In the genomic region with DNA sequence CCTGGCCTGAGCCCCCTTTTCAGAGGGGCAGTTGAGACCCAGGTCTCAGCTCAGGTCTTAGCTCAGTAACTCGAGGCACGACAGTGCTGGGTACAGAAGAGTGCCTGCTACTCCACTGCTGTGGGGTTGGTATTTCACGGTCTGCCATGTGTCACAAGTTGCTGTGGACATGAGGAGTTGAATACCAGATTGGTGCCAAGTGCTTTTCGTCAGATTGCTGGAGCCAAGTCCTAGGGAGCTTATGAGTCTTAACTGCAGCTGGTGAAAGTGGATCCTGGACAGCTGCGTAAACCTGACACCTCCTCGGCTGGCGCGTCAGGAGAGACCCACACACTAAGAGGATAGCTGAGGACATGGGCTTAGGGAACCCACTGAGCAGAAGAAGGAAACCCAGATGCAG, we compare ENCODE assay signal across 12 mouse cellular contexts. TPM values are rescaled to one million over a fixed set of nuclear protein-coding genes. Genes with fewer than 3 reads are reported as not detected.
DNase-seq lines count a peak whose midpoint lies in the region; ATAC-seq and TF ChIP-seq lines count a peak whose summit lies in the region.
"Had no signal": no experiment of that assay in that cellular context is flagged by ENCODE, and none has a peak within 500 bp of the region (broad histone marks: within the 10 kb centered on the region; RNA-seq: fewer than 3 reads in every experiment).

No protein-coding gene starts in this region.

- H3K27ac ChIP-seq in kidney, postnatal 0 days, result no peak overlapping the region
- H3K27ac ChIP-seq in forebrain, embryonic 11.5 days (ENCODE audit: low read depth, low read length), result no peak overlapping the region
- H3K27ac ChIP-seq in midbrain, embryonic 10.5 days (replicated peaks), result no peak overlapping the region

- no peaks in the 10 kb centered on the region for H3K27me3 ChIP-seq in kidney, postnatal 0 days (ENCODE audit: insufficient read depth, low read length)
- no peaks in the 10 kb centered on the region for H3K27me3 ChIP-seq in forebrain, embryonic 11.5 days (ENCODE audit: control insufficient read depth, insufficient read depth, low read length)
- no peaks in the 10 kb centered on the region for H3K27me3 ChIP-seq in midbrain, embryonic 10.5 days (ENCODE audit: low read depth, poor library complexity, severe bottlenecking)
- H3K27me3 ChIP-seq: CH12.LX had no signal

- WGBS in kidney, postnatal 0 days, result 51% methylated on average over 8 of the region's 8 CpGs
- WGBS in forebrain, embryonic 11.5 days, result 88% methylated on average over 8 of the region's 8 CpGs
- WGBS in midbrain, embryonic 10.5 days, result 83% methylated on average over 8 of the region's 8 CpGs

- H3K36me3 ChIP-seq in kidney, postnatal 0 days (ENCODE audit: insufficient read depth, low read length), result no peaks in the 10 kb centered on the region; the same call in 1 of the 2 replicates
- H3K36me3 ChIP-seq in forebrain, embryonic 11.5 days (ENCODE audit: control insufficient read depth, insufficient read depth, low read length), result no peaks in the 10 kb centered on the region; the same call in 1 of the 2 replicates
- H3K36me3 ChIP-seq in midbrain, embryonic 10.5 days, result peaks cover 74% of the 10 kb centered on the region

- no peak overlapping the region for H3K4me3 ChIP-seq in kidney, postnatal 0 days (replicated peaks; ENCODE audit: low read depth, low read length)
- no peak overlapping the region for H3K4me3 ChIP-seq in forebrain, embryonic 11.5 days (ENCODE audit: low read depth, low read length)
- no peak overlapping the region for H3K4me3 ChIP-seq in midbrain, embryonic 10.5 days

- no peak; the same call in 1 of the 2 replicates for ATAC-seq in kidney, postnatal 0 days (replicated peaks; ENCODE audit: low FRiP score, low read depth)
- no peak for ATAC-seq in forebrain, embryonic 11.5 days (replicated peaks; ENCODE audit: low FRiP score)
- ATAC-seq: activated CD4-positive, CD25-positive, alpha-beta regulatory T cell, adult 4 months; liver, postnatal 0 days had no signal

- no peak overlapping the region for H3K4me2 ChIP-seq in kidney, postnatal 0 days (ENCODE audit: low read length)
- no peak overlapping the region for H3K4me2 ChIP-seq in forebrain, embryonic 11.5 days (ENCODE audit: low read depth, low read length, severe bottlenecking)

- H3K4me1 ChIP-seq in kidney, postnatal 0 days (replicated peaks; ENCODE audit: insufficient read depth, low read length), result no peaks in the 10 kb centered on the region
- no peaks in the 10 kb centered on the region for H3K4me1 ChIP-seq in forebrain, embryonic 11.5 days (replicated peaks; ENCODE audit: control insufficient read depth, insufficient read depth, low read length)
- H3K4me1 ChIP-seq in midbrain, embryonic 10.5 days, result no peaks in the 10 kb centered on the region

- intact Hi-C loops in gastrocnemius, postnatal 14 days (cut with DNase I; ENCODE audit: low total_unique reads), result no loop called here
- intact Hi-C loops in heart, postnatal 36 days (cut with DNase I), result no loop called here

- TF ChIP-seq CTCF in kidney, postnatal 0 days (IDR thresholded peaks at IDR 0.05; ENCODE audit: low read depth), result no peak

- no peak overlapping the region for H3K9ac ChIP-seq in kidney, postnatal 0 days (ENCODE audit: low read depth, low read length)
- H3K9ac ChIP-seq in forebrain, embryonic 11.5 days (ENCODE audit: low read length), result no peak overlapping the region
- H3K9ac ChIP-seq: liver, postnatal 0 days had no signal

- H3K9me3 ChIP-seq in kidney, postnatal 0 days (replicated peaks; ENCODE audit: low read length), result no peaks in the 10 kb centered on the region
- H3K9me3 ChIP-seq in forebrain, embryonic 11.5 days (ENCODE audit: control insufficient read depth, low read length), result no peaks in the 10 kb centered on the region
- H3K9me3 ChIP-seq in midbrain, embryonic 10.5 days (replicated peaks), result no peaks in the 10 kb centered on the region

- peak; percentile 32 for DNase-seq in kidney, postnatal 0 days (ENCODE audit: low spot score)
- DNase-seq in kidney, adult 9 months, result no peak
- DNase-seq in gastrocnemius, postnatal 14 days, result peak; percentile 66
- DNase-seq in heart, postnatal 36 days, result peak; percentile 25 to 28
- peak; percentile 46 to 74 for DNase-seq in lung, postnatal 4 days
- DNase-seq in forebrain, embryonic 11.5 days (ENCODE audit: low spot score), result no peak
- no peak for DNase-seq in cerebellum, adult 9-11 months
- DNase-seq in midbrain, embryonic 10.5 days (ENCODE audit: low spot score), result no peak
- DNase-seq: liver, postnatal 0 days; thymus, postnatal 4 days had no signal

RNA-seq across cellular contexts. Expression of a gene that starts 15.7 kb away (rescaled TPM):
- polyA plus RNA-seq in kidney, postnatal 0 days (2015; fragmentation: Nextera tagmentation; extraction: Ambion mirVana), result 5.8 and 6.0 TPM in 2 replicates
- total RNA-seq in gastrocnemius, postnatal 14 days (2021), result 1 to 10 TPM; 2.2 to 2.5 TPM
- total RNA-seq in heart, postnatal 36 days (2021), result 1 to 10 TPM; 1.6 to 2.1 TPM
- 6.9 and 8.4 TPM in 2 replicates for polyA plus RNA-seq in forebrain, embryonic 11.5 days (2014; fragmentation: Nextera tagmentation; extraction: Ambion mirVana)
- polyA plus RNA-seq in midbrain, embryonic 10.5 days (2016; fragmentation: Nextera tagmentation; extraction: Ambion mirVana), result 7.9 and 8.4 TPM in 2 replicates

RNA-seq across cellular contexts. Expression of a gene that starts 37.2 kb away (rescaled TPM):
- polyA plus RNA-seq in kidney, postnatal 0 days (2015; fragmentation: Nextera tagmentation; extraction: Ambion mirVana), result 3.3 TPM in 2 replicates
- 10 to 100 TPM; 11.8 to 16.7 TPM for total RNA-seq in gastrocnemius, postnatal 14 days (2021)
- total RNA-seq in heart, postnatal 36 days (2021), result 1 to 10 TPM; 2.6 to 5.4 TPM
- 7.3 and 7.9 TPM in 2 replicates for polyA plus RNA-seq in forebrain, embryonic 11.5 days (2014; fragmentation: Nextera tagmentation; extraction: Ambion mirVana)
- polyA plus RNA-seq in midbrain, embryonic 10.5 days (2016; fragmentation: Nextera tagmentation; extraction: Ambion mirVana), result 5.3 and 6.1 TPM in 2 replicates

RNA-seq across cellular contexts. Expression of a gene that starts 44.8 kb away (rescaled TPM):
- polyA plus RNA-seq in kidney, postnatal 0 days (2015; fragmentation: Nextera tagmentation; extraction: Ambion mirVana), result 23.3 and 25.6 TPM in 2 replicates
- 1 to 10 TPM; 1.9 to 2.9 TPM for total RNA-seq in gastrocnemius, postnatal 14 days (2021)
- total RNA-seq in heart, postnatal 36 days (2021), result 1 to 10 TPM; 2.9 to 3.5 TPM
- polyA plus RNA-seq in forebrain, embryonic 11.5 days (2014; fragmentation: Nextera tagmentation; extraction: Ambion mirVana), result 29.9 and 30.0 TPM in 2 replicates
- polyA plus RNA-seq in midbrain, embryonic 10.5 days (2016; fragmentation: Nextera tagmentation; extraction: Ambion mirVana), result 32.3 and 36.8 TPM in 2 replicates

Comparison
In these comparisons a context has a peak if more than half of its experiments do, and no peak if none do; other contexts are left out.
1. DNase-seq: peak in kidney, postnatal 0 days (single experiment), gastrocnemius, postnatal 14 days (single experiment), heart, postnatal 36 days (2 of 2) and lung, postnatal 4 days (2 of 2); none in kidney, adult 9 months (single experiment), forebrain, embryonic 11.5 days (single experiment), cerebellum, adult 9-11 months (single experiment) and midbrain, embryonic 10.5 days (single experiment).